Mouse (Mus musculus): ENCODE results near the gene Krt88.
A peak's percentile ranks its signal among the peaks of the same experiment; 100 is the strongest.

The Krt88 gene

DNA sequence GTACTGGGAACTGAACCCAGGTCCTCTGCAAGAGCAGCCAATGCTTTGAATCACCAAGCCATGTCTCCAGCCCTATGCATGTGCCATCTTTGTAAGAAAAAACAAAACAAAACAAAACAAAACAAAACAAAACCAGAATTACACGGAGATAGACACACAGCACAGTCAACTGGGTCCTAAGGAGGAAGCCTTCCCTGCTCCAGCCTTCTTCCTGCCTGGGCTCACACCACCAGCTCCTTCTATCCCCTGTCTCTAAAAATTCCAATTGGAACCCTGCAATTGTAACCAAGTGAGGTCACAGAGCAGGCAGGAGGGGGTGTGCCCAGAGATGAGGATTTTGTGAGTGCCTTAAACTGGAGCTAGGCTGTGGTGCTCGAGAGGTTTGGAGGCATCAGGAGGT lies at the start of gene Krt88:
TSS of gene Krt88 (plus strand) at position 301 of the 400 bp plus-strand sequence.
- DNase-seq = no peak

GRCm38 (mm10) chr15:101398269-101398668 lies 49.3 kb upstream of the Krt88 start:
- no peak for DNase-seq

DNA sequence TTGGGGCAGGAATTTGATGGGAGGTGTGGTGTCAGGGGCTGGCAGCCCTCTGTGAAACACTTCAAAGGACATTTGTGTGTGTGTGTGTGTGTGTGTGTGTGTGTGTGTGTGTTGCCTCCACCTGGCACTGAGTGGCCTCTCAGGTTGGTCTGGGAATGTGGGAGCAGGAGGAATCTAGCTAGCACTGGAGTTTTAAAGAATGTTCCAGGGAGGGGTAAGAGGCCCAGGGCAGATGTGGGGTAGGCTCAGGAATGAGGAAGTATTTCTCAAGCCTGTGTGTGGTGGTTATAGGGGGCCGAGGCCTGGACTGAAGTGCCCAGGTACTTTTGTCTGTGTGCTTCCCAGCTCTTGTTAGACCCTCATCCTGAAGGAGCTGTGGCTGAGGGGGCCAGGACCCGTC lies 36.8 kb upstream of the Krt88 start, which contains the start of gene Krt7:
TSS of gene Krt7 (plus strand) at position 269 of the 400 bp plus-strand sequence.
- no peak for DNase-seq

DNA sequence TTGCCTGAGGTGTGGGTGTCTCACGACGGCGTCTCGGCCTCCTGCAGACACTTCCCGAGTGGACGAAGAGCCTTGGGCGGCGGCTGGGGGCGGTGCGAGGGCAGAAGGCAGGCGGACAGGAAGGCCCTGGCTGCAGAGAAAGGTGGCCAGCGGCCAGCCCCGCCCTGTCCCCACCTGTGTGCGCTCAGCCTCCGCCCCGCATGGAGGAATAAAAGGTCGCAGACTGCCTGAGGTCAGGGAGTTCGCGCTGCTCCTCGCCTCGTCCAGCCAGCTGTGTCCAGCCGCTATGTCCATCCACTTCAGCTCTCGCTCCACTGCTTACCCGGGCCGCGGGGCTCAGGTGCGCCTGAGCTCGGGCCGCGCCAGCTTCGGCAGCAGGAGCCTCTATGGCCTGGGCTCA lies 35.4 kb upstream of the Krt88 start:
- DNase-seq = no peak

DNA sequence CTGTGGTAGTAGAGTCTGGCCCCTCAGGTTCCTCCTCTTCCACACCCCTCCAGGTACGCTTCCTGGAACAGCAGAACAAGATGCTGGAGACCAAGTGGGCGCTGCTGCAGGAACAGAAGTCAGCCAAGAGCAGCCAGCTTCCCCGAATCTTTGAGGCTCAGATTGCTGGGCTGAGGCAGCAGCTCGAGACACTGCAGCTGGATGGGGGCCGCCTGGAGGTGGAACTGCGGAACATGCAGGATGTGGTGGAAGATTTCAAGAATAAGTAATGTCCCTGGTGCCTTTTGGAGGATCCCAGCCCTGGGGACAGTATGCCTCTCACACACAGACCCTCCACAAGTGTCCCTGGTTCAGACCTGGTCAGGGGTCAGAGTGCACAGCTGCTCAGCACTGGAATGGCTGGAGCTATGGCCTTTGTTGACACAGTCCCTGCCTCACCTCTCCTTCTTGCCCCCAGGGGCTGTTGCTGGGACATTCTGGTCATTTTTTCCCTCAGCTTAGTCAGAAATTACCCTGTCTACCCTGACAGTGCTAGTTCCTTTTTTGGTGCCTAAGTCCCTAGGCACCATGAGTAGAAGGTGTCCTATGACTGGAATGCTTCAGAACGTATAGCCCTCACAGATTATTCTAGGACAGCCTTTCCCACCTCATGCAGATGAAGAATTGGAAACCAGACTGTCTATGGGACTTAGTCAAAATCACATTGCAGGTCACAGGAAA lies 33.5 kb upstream of the Krt88 start:
- no peak for DNase-seq

GRCm38 (mm10) chr15:101414807-101415565 lies 32.6 kb upstream of the Krt88 start:
- DNase-seq = no peak

DNA sequence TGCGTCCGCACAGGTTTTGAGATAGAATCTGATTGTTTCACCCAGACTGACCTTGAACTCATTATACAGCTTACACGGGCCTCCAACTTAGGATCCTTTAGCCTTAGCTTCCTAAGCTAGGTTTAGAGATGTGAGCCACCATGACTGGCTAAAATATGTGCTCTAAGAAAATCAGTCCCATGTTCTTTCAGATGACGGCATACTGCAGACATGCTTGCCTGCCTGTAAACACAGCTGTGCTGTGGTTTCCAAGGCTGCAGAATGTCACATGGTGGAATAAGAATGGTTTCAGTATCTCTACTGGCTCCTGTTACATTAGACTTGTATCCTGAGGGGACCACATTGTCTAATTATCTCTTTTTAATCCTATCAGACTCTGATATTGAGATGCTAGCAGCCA lies 28.6 kb upstream of the Krt88 start:
- no peak for DNase-seq

GRCm38 (mm10) chr15:101420903-101421302 lies 26.6 kb upstream of the Krt88 start:
- no peak for DNase-seq

- no peak for DNase-seq
Measured at GRCm38 (mm10) chr15:101424914-101425313, 22.6 kb upstream of the Krt88 start.

DNA sequence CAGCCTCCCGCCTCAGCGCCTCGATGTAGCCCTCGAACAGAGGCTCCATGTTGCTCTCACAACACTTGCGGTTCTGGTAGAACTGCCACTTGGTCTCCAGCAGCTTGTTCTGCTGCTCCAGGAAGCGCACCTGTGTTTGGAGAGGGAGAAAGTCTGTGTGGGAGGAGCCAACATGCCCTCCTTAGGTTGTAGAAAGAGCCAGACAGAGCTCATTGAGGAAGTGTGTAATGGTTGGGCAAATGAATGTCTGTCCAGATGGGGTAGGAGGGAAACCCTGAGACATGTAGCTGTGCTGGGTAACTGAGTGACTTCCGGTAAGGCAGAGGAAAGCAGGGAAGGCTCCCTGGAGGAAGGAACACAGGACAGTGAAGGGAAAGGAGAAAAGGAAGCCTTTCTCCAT lies 10.9 kb upstream of the Krt88 start:
- no peak for DNase-seq

DNA sequence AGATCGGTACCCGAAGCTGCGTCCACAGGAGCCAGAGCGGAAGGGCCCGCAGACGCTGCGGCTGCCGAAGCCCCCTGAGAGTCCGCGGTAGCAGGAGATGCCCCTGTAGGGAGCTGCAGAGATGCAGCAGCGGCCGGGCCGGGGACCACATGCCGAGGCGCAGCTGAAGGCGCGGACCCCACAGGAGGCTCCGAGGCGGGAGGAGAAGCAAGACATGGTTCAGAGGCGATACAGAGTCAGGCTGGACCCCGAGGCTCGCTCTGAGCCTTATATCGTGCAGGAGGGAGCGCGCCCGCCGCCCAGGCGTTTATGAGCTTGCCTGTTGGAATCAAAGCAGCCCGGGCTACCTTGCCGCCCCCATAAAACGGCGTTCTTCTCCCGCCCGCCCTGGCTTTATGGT lies 9.0 kb upstream of the Krt88 start, which contains the start of gene Krt87:
TSS of gene Krt87 (minus strand) at position 250 of the 400 bp plus-strand sequence.
- no peak for DNase-seq

GRCm38 (mm10) chr15:101440837-101441236 lies 6.7 kb upstream of the Krt88 start:
- no peak for DNase-seq

GRCm38 (mm10) chr15:101446572-101446971 lies 972 bp upstream of the Krt88 start:
- no peak for DNase-seq

DNA sequence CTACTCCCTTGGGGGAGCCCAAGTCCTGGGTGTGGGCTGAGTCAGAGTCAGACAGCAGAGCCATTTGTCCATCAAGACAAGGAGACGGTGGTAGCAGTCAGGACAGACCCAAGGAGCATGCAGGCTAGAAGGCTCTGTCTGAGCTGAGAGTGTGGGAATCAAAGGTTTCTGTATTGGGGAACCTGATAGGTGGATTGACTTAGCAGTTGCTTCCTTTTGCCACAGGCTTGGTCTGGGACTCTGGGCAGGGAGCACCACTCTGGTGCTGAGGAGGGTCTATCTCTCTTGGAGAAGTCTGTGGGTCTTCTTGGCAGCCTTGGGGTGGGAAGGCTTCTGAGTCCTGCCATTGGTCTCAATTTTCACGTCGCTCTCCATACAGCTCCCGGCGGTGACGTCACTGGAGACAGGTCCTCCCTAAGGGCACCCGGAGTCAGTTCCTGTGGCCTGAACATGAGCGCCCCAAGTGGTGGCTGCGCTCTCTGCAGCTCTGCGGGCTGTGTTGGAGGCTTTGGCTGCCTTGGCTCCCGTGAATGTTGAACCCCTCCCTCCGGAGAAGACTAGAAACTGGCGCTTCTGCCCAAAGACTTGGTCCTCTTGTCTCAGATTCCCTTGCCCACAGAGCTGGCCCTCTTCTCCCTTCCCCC lies 5.7 kb downstream of the Krt88 start:
- DNase-seq = peak; percentile 56

- no peak for DNase-seq
Measured at GRCm38 (mm10) chr15:101454774-101455173, 7.2 kb downstream of the Krt88 start.

DNA sequence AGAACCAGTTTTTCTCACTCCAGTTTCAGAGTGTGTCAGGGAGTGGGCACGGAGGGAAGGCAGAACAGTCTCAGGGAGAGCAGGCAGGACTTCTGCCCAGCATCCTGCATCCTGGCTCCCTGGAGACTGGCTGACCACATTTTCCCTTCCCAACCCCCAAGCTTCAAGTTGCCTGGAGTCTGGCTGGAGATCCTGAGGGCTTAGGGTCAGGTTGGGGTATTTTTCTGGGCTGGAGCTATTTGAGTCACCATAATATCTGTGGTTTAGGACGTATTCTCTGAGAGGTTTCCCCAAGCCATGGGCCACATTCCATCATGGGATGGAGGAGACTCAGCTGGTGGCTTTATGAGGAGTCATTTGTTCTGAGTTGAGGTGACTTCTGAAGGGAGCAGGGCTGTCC lies 7.7 kb downstream of the Krt88 start:
- no peak for DNase-seq

- DNase-seq = no peak
Measured at GRCm38 (mm10) chr15:101455891-101456290, 8.3 kb downstream of the Krt88 start.

GRCm38 (mm10) chr15:101458361-101458930 lies 10.9 kb downstream of the Krt88 start:
- DNase-seq = no peak

DNA sequence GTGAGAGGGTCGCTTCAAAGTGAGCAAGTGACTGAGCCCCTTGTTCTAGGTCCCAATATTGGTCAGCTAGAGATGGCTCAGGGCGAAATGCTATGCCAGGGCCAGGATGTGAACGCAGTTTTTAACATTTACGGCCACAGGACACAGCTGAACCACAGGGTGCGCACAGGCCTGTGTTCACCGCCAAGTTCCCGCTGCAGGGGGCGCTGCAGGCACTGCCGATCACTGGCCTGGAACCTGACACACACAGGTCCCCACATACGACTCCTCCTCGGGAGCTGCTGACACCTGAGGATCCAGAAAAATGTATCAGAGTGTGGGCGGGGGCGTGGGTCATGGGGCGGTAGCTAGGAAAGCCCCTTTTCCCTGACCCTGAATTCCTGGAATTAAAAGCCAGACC lies 11.7 kb downstream of the Krt88 start:
- no peak for DNase-seq

DNA sequence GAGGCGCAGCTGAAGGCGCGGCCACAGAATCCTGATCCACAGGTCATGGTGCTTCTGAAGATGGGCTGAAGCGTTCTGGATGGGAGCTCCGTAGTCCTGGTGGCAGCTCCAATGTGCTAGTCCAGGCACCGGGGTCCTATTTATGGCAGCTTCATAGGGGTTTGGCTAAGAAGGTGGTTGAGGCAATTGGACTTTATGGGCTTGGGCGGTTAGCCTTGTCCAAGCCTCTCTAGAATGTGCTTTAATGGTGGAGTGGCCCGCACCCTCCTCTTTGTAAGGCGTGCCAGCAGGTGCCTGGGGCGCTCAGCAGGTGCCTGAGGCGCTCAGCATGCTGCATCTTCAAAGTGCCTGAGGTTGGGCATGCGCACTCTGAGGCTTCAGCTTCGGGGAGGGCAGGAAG lies 16.1 kb downstream of the Krt88 start, which contains the start of gene Krt81:
TSS of gene Krt81 (minus strand) at position 101 of the 400 bp plus-strand sequence.
- no peak for DNase-seq

- no peak for DNase-seq
Measured at GRCm38 (mm10) chr15:101469093-101469492, 21.5 kb downstream of the Krt88 start.

DNA sequence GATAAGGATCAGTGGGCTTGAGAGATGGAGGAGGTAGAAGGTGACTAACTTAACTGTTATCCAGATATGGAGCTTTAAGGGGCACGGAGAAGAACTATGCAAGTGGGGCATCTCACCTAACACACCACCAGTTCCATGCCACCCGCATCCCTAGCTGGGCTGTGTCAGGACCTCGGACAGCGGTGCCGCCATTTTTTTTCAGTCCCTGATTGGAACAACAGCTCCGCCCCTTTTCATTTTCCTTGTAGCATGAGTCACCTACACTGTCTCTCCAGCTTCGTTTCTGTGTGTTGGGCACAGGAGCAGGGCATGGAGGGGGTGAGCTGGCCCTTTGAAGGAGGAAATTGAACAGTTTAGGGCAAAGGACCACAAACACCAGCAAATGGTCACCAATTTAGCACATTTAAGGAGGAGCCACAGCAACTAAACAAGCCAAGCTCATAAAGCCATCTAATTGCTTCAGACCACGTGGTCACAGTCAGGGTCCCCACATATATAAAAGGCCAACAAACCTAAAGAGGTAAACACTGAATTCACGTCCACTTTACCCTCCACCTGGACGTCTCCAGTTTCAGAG lies 25.5 kb downstream of the Krt88 start, which contains the start of gene Krt86:
TSS of gene Krt86 (plus strand) at position 527 of the 577 bp plus-strand sequence.
- no peak for DNase-seq

Data from right cerebral cortex, postnatal 25 days (tissue).